Mouse (Mus musculus) lung, adult 2 months (tissue): ENCODE data around the gene Gm3629. TPM values are rescaled to one million over a fixed set of nuclear protein-coding genes. Genes with fewer than 3 reads are reported as not detected.
"Not testable (repeated sequence)": the region's sequence is repeated elsewhere in the genome, so short reads cannot be mapped to it uniquely, and the experiment has no call there.

ENCODE experiments used
- DNase-seq: peaks from one replicate; pipeline ENCODE4 v3.0.0; 2022
- H3K4me1 ChIP-seq: fragments of 200-500 bp; 2 replicates; pipeline ENCODE4 v1.6.1; 2011; ENCODE audit warnings: low read length; ENCODE audit not compliant: control insufficient read depth, insufficient read depth
- H3K4me3 ChIP-seq: fragments of 200-500 bp; replicated peaks from 2 replicates; pipeline ENCODE3; 2011; ENCODE audit warnings: low read depth, mild to moderate bottlenecking, control low read depth, low read length; ENCODE audit errors: extremely low read depth
- WGBS: fragments of 180-500 bp; shearing (Covaris S2); methylation state at CpG from one replicate; pipeline ENCODE4 v1.1.7; 2018; 5-methylcytosine and 5-hydroxymethylcytosine counted together
- polyA plus RNA-seq: library from polyadenylated mRNA; depleted of rRNA; stranded (reverse); fragments of >200 nt; gene quantifications from 2 replicates; pipeline ENCODE4 v1.2.3, GENCODE M21; 2012; rRNA removed

Gm3629 gene
- 0.11 and 0.14 TPM in 2 replicates for polyA plus RNA-seq

DNA sequence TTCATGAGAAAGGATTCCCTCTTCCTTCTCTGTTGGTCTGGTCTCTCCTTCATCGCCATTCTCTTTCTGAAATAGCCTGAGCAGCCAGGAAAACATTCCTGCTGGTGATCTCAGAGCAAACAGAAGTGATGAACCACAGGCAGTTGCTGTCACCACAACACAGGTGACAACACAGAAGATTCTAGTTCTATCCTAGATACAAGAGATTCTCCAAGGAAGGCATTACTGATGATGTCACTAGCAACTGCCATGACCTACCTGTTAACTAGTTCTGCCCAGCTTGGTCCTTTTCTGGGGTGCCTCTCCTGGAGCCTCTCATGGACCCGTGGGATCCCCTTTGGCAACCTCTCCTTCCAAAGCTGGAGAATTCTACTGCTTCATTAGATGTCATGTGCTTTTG lies at the start of gene Gm3629:
Gene Gm3629 (minus strand): TSS at position 101 of the 400 bp plus-strand sequence.
- not testable (repeated sequence) for DNase-seq, H3K4me1 ChIP-seq, H3K4me3 ChIP-seq
- WGBS: 40% methylated on average over 1 of the region's 2 CpGs

DNA sequence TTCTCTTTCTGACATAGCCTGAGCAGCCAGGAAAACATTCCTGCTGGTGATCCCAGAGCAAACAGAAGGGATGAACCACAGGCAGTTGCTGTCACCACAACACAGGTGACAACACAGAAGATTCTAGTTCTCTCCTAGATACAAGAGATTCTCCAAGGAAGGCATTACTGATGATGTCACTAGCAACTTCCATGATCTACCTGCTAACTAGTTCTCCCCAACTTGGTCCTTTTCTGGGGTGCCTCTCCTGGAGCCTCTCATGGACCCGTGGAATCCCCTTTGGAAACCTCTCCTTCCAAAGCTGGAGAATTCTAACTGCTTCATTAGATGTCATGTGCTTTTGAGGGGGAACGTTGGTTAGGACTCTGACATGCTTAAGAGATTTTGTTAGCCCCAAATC lies 31.9 kb upstream of the Gm3629 start, which contains the start of gene Gm3460:
Gene Gm3460 (minus strand): TSS at position 101 of the 400 bp plus-strand sequence.
- WGBS: 45% methylated on average over 1 of the region's 2 CpGs
- not testable (repeated sequence) for H3K4me1 ChIP-seq, DNase-seq, H3K4me3 ChIP-seq

DNA sequence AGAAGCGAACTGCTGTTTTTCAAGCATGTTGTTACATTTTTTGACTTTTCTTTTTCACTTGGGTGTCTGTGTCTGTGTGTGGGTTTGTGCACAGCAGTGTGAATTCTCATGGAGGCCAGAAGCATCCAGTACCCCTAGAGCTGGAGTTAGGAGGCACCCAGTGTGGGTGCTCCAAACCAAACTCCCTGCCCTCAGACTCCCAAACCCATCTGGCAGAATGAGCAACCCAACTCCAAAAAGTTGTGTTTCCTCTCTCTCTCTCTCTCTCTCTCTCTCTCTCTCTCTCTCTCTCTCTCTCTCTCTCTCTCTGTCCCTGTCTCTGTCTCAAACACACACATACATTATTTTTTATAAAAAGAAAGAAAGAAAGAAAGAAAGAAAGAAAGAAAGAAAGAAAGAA lies 16.0 kb upstream of the Gm3629 start:
- DNase-seq: peak; percentile 2
- no CpG with 5 or more reads among the region's 1 CpGs for WGBS
- H3K4me3 ChIP-seq, H3K4me1 ChIP-seq: not testable (repeated sequence)

DNA sequence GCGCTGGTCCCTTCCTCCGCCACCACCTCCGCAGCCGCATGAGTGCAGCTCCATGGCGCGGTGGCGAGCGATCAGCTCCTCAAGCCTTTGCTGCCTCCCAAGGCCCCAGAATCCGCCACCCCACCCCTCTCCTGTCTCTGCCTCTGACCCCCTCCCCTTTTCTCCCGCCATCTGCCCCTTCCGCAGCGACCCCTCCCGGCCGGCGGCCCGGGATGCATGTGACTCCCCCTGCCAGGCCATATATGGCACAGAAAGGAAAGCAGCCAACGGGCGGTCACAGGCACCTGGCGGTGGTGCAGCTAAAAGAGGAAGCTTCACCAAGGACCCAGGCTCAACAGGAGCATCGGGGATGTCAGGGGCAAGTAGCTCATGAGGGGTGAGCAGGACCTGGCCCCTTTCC lies 14.6 kb upstream of the Gm3629 start:
- 3% methylated on average over 16 of the region's 20 CpGs for WGBS
- H3K4me3 ChIP-seq, H3K4me1 ChIP-seq: not testable (repeated sequence)
- DNase-seq: peak; percentile 8

DNA sequence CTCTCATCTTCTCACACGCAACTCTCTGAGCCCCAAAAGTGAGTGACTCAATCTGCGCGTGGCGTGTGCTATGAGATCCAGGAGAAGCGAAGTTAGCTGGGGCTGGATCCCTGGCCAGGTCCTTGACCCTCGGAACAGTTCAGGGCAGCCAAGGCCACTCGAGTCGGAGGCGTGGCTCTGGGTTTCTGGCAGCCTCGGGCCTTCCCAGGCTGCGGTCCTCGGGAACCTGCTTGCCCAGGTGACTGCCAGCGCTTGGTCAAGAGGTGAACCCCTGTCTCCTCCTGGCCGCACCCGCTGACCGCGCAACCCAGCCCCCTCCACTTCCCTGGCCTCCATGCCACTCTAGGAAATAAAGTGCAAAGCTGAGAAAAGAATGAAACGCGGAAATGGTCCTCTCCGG lies 14.1 kb upstream of the Gm3629 start:
- DNase-seq: peak; percentile 16
- 7% methylated on average over 19 of the region's 20 CpGs for WGBS
- H3K4me3 ChIP-seq, H3K4me1 ChIP-seq: not testable (repeated sequence)

DNA sequence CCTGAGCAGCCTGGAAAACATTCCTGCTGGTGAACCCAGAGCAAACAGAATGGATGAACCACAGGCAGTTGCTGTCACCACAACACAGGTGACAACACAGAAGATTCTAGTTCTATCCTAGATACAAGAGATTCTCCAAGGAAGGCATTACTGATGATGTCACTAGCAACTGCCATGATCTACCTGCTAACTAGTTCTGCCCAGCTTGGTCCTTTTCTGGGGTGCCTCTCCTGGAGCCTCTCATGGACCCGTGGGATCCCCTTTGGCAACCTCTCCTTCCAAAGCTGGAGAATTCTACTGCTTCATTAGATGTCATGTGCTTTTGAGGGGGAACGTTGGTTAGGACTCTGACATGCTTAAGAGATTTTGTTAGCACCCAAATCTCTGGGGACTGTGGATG lies 53.2 kb downstream of the Gm3629 start, which contains the start of gene Gm8356:
Gene Gm8356 (minus strand): TSS at position 101 of the 400 bp plus-strand sequence.
- not testable (repeated sequence) for H3K4me1 ChIP-seq, H3K4me3 ChIP-seq, DNase-seq
- 63% methylated on average over 1 of the region's 2 CpGs for WGBS

Other genes with a start within 250 kb of the Gm3629 start
- not detected in 2 replicates for gene Gm3618, start 246.9 kb downstream of the Gm3629 start, polyA plus RNA-seq
- not detected in 2 replicates for gene Gm16440, start 200.3 kb downstream of the Gm3629 start, polyA plus RNA-seq
- gene Gm3591, start 178.1 kb downstream of the Gm3629 start, polyA plus RNA-seq: 0.14 TPM in 2 replicates
- not detected in 2 replicates for gene Gm3594, start 146.0 kb downstream of the Gm3629 start, polyA plus RNA-seq
- not detected in 2 replicates for gene Gm8356, start 53.3 kb downstream of the Gm3629 start, polyA plus RNA-seq
- not detected in 2 replicates for gene Gm3460, start 31.8 kb upstream of the Gm3629 start, polyA plus RNA-seq
- gene Gm10251, start 93.6 kb upstream of the Gm3629 start, polyA plus RNA-seq: not detected in 2 replicates
- gene Gm8050, start 129.6 kb upstream of the Gm3629 start, polyA plus RNA-seq: not detected in 2 replicates
- 0.22 and 0.30 TPM in 2 replicates for gene Gm3636, start 151.7 kb upstream of the Gm3629 start, polyA plus RNA-seq
- gene Gm8362, start 183.8 kb upstream of the Gm3629 start, polyA plus RNA-seq: not detected in 2 replicates
- not detected in 2 replicates for gene Gm3642, start 249.7 kb upstream of the Gm3629 start, polyA plus RNA-seq